Mouse (Mus musculus) CH12.LX (cell line): Measurements from ENCODE around the gene Cdhr5. TPM values are rescaled to one million over a fixed set of nuclear protein-coding genes. Genes with fewer than 3 reads are reported as not detected.
A peak's percentile ranks its signal among the peaks of the same experiment; 100 is the strongest.

ENCODE experiments used
- DNase-seq: peaks from one replicate; pipeline ENCODE4 v3.0.0-alpha.2; 2013; ENCODE audit errors: extremely low read depth
- H3K27ac ChIP-seq: 2 replicates; pipeline ENCODE4 v1.5.1; 2012; ENCODE audit warnings: low read depth, mild to moderate bottlenecking, control low read depth, moderate library complexity; ENCODE audit not compliant: insufficient read depth
- H3K27me3 ChIP-seq: replicated peaks from 2 replicates; pipeline ENCODE3; 2012; ENCODE audit warnings: inconsistent platforms
- H3K36me3 ChIP-seq, 2 experiments: replicated peaks in 1 of 2; 2 replicates each; pipeline versions ENCODE3 to v1.6.1; 2012; ENCODE audit warnings: inconsistent platforms in 1 of 2, low read length in 1 of 2, mild to moderate bottlenecking in 1 of 2, mixed read lengths in 1 of 2, moderate library complexity in 1 of 2; ENCODE audit not compliant: control insufficient read depth in 1 of 2, insufficient read depth in 1 of 2
- H3K4me1 ChIP-seq, 2 experiments: 2 replicates each; pipeline ENCODE4 v1.6.1; 2012; ENCODE audit warnings: inconsistent platforms in 1 of 2, moderate library complexity in 1 of 2; ENCODE audit not compliant: insufficient read depth in 2 of 2, control insufficient read depth in 1 of 2
- H3K4me2 ChIP-seq: 2 replicates; pipeline ENCODE4 v1.6.1; 2012; ENCODE audit warnings: low read depth, mild to moderate bottlenecking, control low read depth; ENCODE audit not compliant: poor library complexity, insufficient read depth, severe bottlenecking
- H3K4me3 ChIP-seq, 3 experiments: fragments of 150-350 bp in 1 of 3; sonication (generic) in 1 of 3; replicated peaks in 1 of 3; 2 replicates each; pipeline versions ENCODE3 to v1.5.1; 2011 to 2012; ENCODE audit warnings: low read depth in 2 of 3, low read length in 2 of 3, mild to moderate bottlenecking in 2 of 3, moderate library complexity in 2 of 3, control low read depth in 1 of 3, improper control_type of control experiment in 1 of 3, inconsistent platforms in 1 of 3, mixed read lengths in 1 of 3; ENCODE audit not compliant: poor library complexity in 1 of 3
- H3K79me2 ChIP-seq: replicated peaks from 2 replicates; pipeline ENCODE4 v1.6.1; 2012; ENCODE audit warnings: mild to moderate bottlenecking, moderate library complexity; ENCODE audit not compliant: control insufficient read depth, poor library complexity, insufficient read depth, severe bottlenecking; ENCODE audit errors: extremely low read depth
- H3K9ac ChIP-seq: 2 replicates; pipeline ENCODE4 v1.6.1; 2012; ENCODE audit warnings: low read depth, mild to moderate bottlenecking, control low read depth, moderate library complexity; ENCODE audit not compliant: insufficient read depth
- H3K9me3 ChIP-seq: replicated peaks from 2 replicates; pipeline ENCODE3; 2012; ENCODE audit warnings: low read length, inconsistent platforms, mixed read lengths
- CHD1 ChIP-seq: IDR thresholded peaks from 2 replicates; pipeline ENCODE4 v1.6.1; 2012; ENCODE audit warnings: low read depth, low read length, improper control_type of control experiment, inconsistent platforms
- E2F4 ChIP-seq: IDR thresholded peaks from 2 replicates; pipeline ENCODE4 v1.6.1; 2011; ENCODE audit warnings: low read depth, low read length, improper control_type of control experiment; ENCODE audit not compliant: insufficient replicate concordance
- ELF1 ChIP-seq: IDR thresholded peaks from 2 replicates; pipeline ENCODE4 v1.6.1; 2014; ENCODE audit warnings: low read depth, mild to moderate bottlenecking, inconsistent platforms, low read length, improper control_type of control experiment
- EP300 ChIP-seq: IDR thresholded peaks from 2 replicates; pipeline ENCODE4 v1.6.1; 2011; ENCODE audit warnings: low read length, improper control_type of control experiment
- HCFC1 ChIP-seq: IDR thresholded peaks from 2 replicates; pipeline ENCODE4 v1.6.1; 2012; ENCODE audit warnings: low read depth, mild to moderate bottlenecking, inconsistent platforms, low read length, improper control_type of control experiment
- JUN ChIP-seq: IDR thresholded peaks from 2 replicates; pipeline ENCODE4 v1.6.1; 2011; ENCODE audit warnings: low read depth, mild to moderate bottlenecking, low read length, improper control_type of control experiment, moderate library complexity; ENCODE audit not compliant: insufficient read depth
- MEF2A ChIP-seq: IDR thresholded peaks from 2 replicates; pipeline ENCODE4 v1.6.1; 2014; ENCODE audit warnings: low read depth, mild to moderate bottlenecking, inconsistent platforms, low read length, improper control_type of control experiment, borderline replicate concordance
- MYC ChIP-seq: IDR thresholded peaks from 2 replicates; pipeline ENCODE4 v1.6.1; 2011; ENCODE audit warnings: low read depth, mild to moderate bottlenecking, improper control_type of control experiment, low read length
- NRF1 ChIP-seq: IDR thresholded peaks from 2 replicates; pipeline ENCODE4 v1.6.1; 2014; ENCODE audit warnings: low read depth, mild to moderate bottlenecking, inconsistent platforms, low read length, improper control_type of control experiment, moderate library complexity
- PAX5 ChIP-seq: IDR thresholded peaks from 2 replicates; pipeline ENCODE4 v1.6.1; 2012; ENCODE audit warnings: low read length, inconsistent platforms, mixed read lengths
- POLR2AphosphoS2 ChIP-seq: IDR thresholded peaks from 2 replicates; pipeline ENCODE4 v1.6.1; 2011; ENCODE audit warnings: low read depth, low read length, improper control_type of control experiment
- RCOR1 ChIP-seq: conservative IDR thresholded peaks from 2 replicates; pipeline ENCODE4 v1.6.1; 2012; ENCODE audit warnings: low read depth, mild to moderate bottlenecking, inconsistent platforms, low read length, improper control_type of control experiment
- SIN3A ChIP-seq: IDR thresholded peaks from 2 replicates; pipeline ENCODE4 v1.6.1; 2012; ENCODE audit warnings: low read length, improper control_type of control experiment, inconsistent platforms
- TBP ChIP-seq: conservative IDR thresholded peaks from 2 replicates; pipeline ENCODE4 v1.6.1; 2011; ENCODE audit warnings: low read depth, low read length, improper control_type of control experiment
- TCF12 ChIP-seq: IDR thresholded peaks from 2 replicates; pipeline ENCODE4 v1.6.1; 2014; ENCODE audit warnings: low read depth, mild to moderate bottlenecking, inconsistent platforms, low read length, improper control_type of control experiment
- UBTF ChIP-seq: IDR thresholded peaks from 2 replicates; pipeline ENCODE4 v1.6.1; 2012; ENCODE audit warnings: low read depth, mild to moderate bottlenecking, inconsistent platforms, low read length, improper control_type of control experiment, moderate library complexity
- USF2 ChIP-seq: conservative IDR thresholded peaks from 2 replicates; pipeline ENCODE4 v1.6.1; 2011; ENCODE audit warnings: low read depth, low read length, improper control_type of control experiment
- ZKSCAN1 ChIP-seq: IDR thresholded peaks from 2 replicates; pipeline ENCODE4 v1.6.1; 2012; ENCODE audit warnings: low read depth, inconsistent platforms, low read length, improper control_type of control experiment, borderline replicate concordance
- ZMIZ1 ChIP-seq: IDR thresholded peaks from 2 replicates; pipeline ENCODE4 v1.6.1; 2012; ENCODE audit warnings: low read depth, mild to moderate bottlenecking, inconsistent platforms, low read length, improper control_type of control experiment
- dilution Hi-C: fragments of 300-500 bp; cut with MboI; formaldehyde crosslinking; loops from 2 replicates; pipeline ENCODE4 v1.14.3; 2020; ENCODE audit warnings: low sequenced_read_pairs; ENCODE audit not compliant: extremely low pct_unique_long_range_greater_than_20kb, extremely low pct_ligation_motif_present
- in situ Hi-C: fragments of 300-500 bp; cut with MboI; formaldehyde crosslinking; loops from 3 replicates; pipeline ENCODE4 v1.14.3; 2019; ENCODE audit warnings: low sequenced_read_pairs, low pct_ligation_motif_present, low pct_unique_long_range_greater_than_20kb, mixed read lengths
- polyA plus RNA-seq: library from polyadenylated mRNA; unstranded; fragments of >175 nt; gene quantifications from 2 replicates; pipeline ENCODE4 v1.2.1, GENCODE M21; 2012; ENCODE audit warnings: low read depth; ENCODE audit not compliant: insufficient read length
- total RNA-seq, 2 experiments: library from RNA; depleted of rRNA; stranded (reverse); fragments of 300-350 nt in 1 of 2; fragments of >200 nt in 1 of 2; gene quantifications; 2 replicates each; pipeline ENCODE4 v1.2.3; 2012 to 2014

Cdhr5 gene
- total RNA-seq (2012; rRNA removed) (1.0 and 1.9 TPM in 2 replicates), total RNA-seq (2014; rRNA removed) (0.31 and 0.35 TPM in 2 replicates), polyA plus RNA-seq (3.3 and 3.9 TPM in 2 replicates)

- in situ Hi-C loops, result loop anchor here (5.0 kb wide), 1 partner anchor 41 kb away; no protein-coding TSS in a partner anchor
- no peaks in the 10 kb centered on the region for H3K9me3 ChIP-seq
- TF ChIP-seq POLR2AphosphoS2, result no peak
- 0 out of 2 replicates have a peak, but pooled peaks have one; percentile 9 for TF ChIP-seq UBTF
- 0 out of 2 replicates have a peak, but pooled peaks have one; percentile 8 for TF ChIP-seq SIN3A
- H3K27me3 ChIP-seq, result no peaks in the 10 kb centered on the region
- DNase-seq, result peak; percentile 35
- no peaks in the 10 kb centered on the region for H3K79me2 ChIP-seq
- H3K4me2 ChIP-seq, result peak within 1 kb of the TSS; percentile 53
- H3K4me3 ChIP-seq, result peak within 1 kb of the TSS; percentile 30 to 42 (median 38)
- peak within 1 kb of the TSS; percentile 93 for H3K27ac ChIP-seq
- H3K4me1 ChIP-seq, result peaks cover 41 to 74% of the 10 kb centered on the region in 2 experiments
- dilution Hi-C loops, result no loop called here
- H3K9ac ChIP-seq, result peak within 1 kb of the TSS; percentile 58
- H3K36me3 ChIP-seq, result peaks cover 0 to 19% of the 10 kb centered on the region in 2 experiments
Observed at GRCm38 (mm10) chr7:141276546-141276945, at the start of gene Cdhr5. Cdhr5 (minus strand) TSS chr7:141276786.

- Histone ChIP-seq H3K4me1 (peaks cover 17 to 32% of the 10 kb centered on the region in 2 experiments), H3K36me3 (peaks cover 31 to 65% of the 10 kb centered on the region in 2 experiments), H3K4me2 (no peak overlapping the region), H3K27me3 (no peaks in the 10 kb centered on the region), H3K79me2 (peaks cover 4% of the 10 kb centered on the region), H3K9me3 (no peaks in the 10 kb centered on the region), H3K4me3 (no peak overlapping the region), H3K27ac (no peak overlapping the region)
- in situ Hi-C loops (no loop called here), dilution Hi-C loops (no loop called here)
- no peak for DNase-seq
- TF ChIP-seq MEF2A (no peak), ELF1 (no peak), NRF1 (no peak), ZMIZ1 (no peak), TCF12 (no peak), E2F4 (no peak), CHD1 (no peak), PAX5 (no peak), MYC (no peak), RCOR1 (no peak), JUN (no peak), USF2 (no peak), SIN3A (no peak), TBP (no peak), ZKSCAN1 (no peak), HCFC1 (no peak), EP300 (no peak)
- TF ChIP-seq, all 38 proteins: peak for 0
- H3K9ac ChIP-seq, result no peak overlapping the region
Observed at GRCm38 (mm10) chr7:141324686-141325085, 48.1 kb upstream of the Cdhr5 start.
